In genomic region chr3:121914459-121915185, GRCm38 (mm10) we compare ENCODE assay signal across 8 mouse cellular contexts. TPM values are rescaled to one million over a fixed set of nuclear protein-coding genes. Genes with fewer than 3 reads are reported as not detected.
A peak's percentile ranks its signal among the peaks of the same experiment; 100 is the strongest.
DNase-seq lines count a peak whose midpoint lies in the region; ATAC-seq lines count a peak whose summit lies in the region.

No protein-coding gene starts in this region.

- WGBS in hindbrain, embryonic 13.5 days = 69% methylated on average over 13 of the region's 13 CpGs
- WGBS in hindbrain, embryonic 11.5 days = 72% methylated on average over 13 of the region's 13 CpGs

- H3K9me3 ChIP-seq in hindbrain, embryonic 13.5 days = no peaks in the 10 kb centered on the region
- H3K9me3 ChIP-seq in hindbrain, embryonic 11.5 days (ENCODE audit: control insufficient read depth, low read length) = no peaks in the 10 kb centered on the region

- no peak overlapping the region for H3K9ac ChIP-seq in hindbrain, embryonic 13.5 days
- H3K9ac ChIP-seq in hindbrain, embryonic 11.5 days (ENCODE audit: low read depth, low read length) = no peak overlapping the region

- no peak for ATAC-seq in hindbrain, embryonic 13.5 days (ENCODE audit: low FRiP score)
- no peak for ATAC-seq in hindbrain, embryonic 11.5 days (ENCODE audit: low FRiP score)
- ATAC-seq in megakaryocyte progenitor cell, adult 5-6 weeks (replicated peaks; ENCODE audit: poor library complexity) = no peak
- ATAC-seq in granulocyte monocyte progenitor cell, adult 5-6 weeks (replicated peaks; ENCODE audit: poor library complexity, severe bottlenecking) = no peak

- H3K27me3 ChIP-seq in hindbrain, embryonic 13.5 days = no peaks in the 10 kb centered on the region
- H3K27me3 ChIP-seq in hindbrain, embryonic 11.5 days (ENCODE audit: control insufficient read depth, insufficient read depth, low read length) = no peaks in the 10 kb centered on the region

- peak overlapping the region; percentile 18; the same call in 1 of the 2 replicates for H3K27ac ChIP-seq in hindbrain, embryonic 13.5 days
- no peak overlapping the region for H3K27ac ChIP-seq in hindbrain, embryonic 11.5 days (ENCODE audit: low read depth, low read length)

- H3K36me3 ChIP-seq in hindbrain, embryonic 13.5 days = no peaks in the 10 kb centered on the region
- no peaks in the 10 kb centered on the region for H3K36me3 ChIP-seq in hindbrain, embryonic 11.5 days (ENCODE audit: control insufficient read depth, insufficient read depth, low read length)

- DNase-seq in hindbrain, embryonic 11.5 days (ENCODE audit: low spot score) = no peak
- peak; percentile 30 to 33 for DNase-seq in gastrocnemius, postnatal 36 days
- peak; percentile 50 for DNase-seq in kidney, adult 11 months
- DNase-seq in lung, postnatal 10 days = peak; percentile 91
- no peak for DNase-seq in layer of hippocampus, adult 8-10 months (ENCODE audit: low spot score in 2 of 2)

- H3K4me2 ChIP-seq in hindbrain, embryonic 13.5 days = no peak overlapping the region
- no peak overlapping the region for H3K4me2 ChIP-seq in hindbrain, embryonic 11.5 days (replicated peaks; ENCODE audit: low read depth, low read length)

- intact Hi-C loops in gastrocnemius, postnatal 36 days (cut with DNase I) = no loop called here

- H3K4me1 ChIP-seq in hindbrain, embryonic 13.5 days (replicated peaks) = no peaks in the 10 kb centered on the region
- H3K4me1 ChIP-seq in hindbrain, embryonic 11.5 days (replicated peaks; ENCODE audit: control insufficient read depth, insufficient read depth, low read length) = no peaks in the 10 kb centered on the region

- H3K4me3 ChIP-seq in hindbrain, embryonic 13.5 days = no peak overlapping the region
- no peak overlapping the region for H3K4me3 ChIP-seq in hindbrain, embryonic 11.5 days (ENCODE audit: low read depth, low read length)

RNA-seq across cellular contexts. Expression of gene Arhgap29, which starts 37.7 kb away (rescaled TPM):
- polyA plus RNA-seq in hindbrain, embryonic 13.5 days (2015; fragmentation: Nextera tagmentation; extraction: Ambion mirVana) = 30.0 and 31.4 TPM in 2 replicates
- 36.1 and 38.8 TPM in 2 replicates for polyA plus RNA-seq in hindbrain, embryonic 11.5 days (2014; fragmentation: Nextera tagmentation; extraction: Ambion mirVana)
- total RNA-seq in gastrocnemius, postnatal 36 days (2021) = 10 to 100 TPM; 13.8 to 15.0 TPM
- total RNA-seq in megakaryocyte progenitor cell, adult 5-6 weeks (2015) = 1.1 and 1.4 TPM in 2 replicates
- total RNA-seq in megakaryocyte progenitor cell, adult 5-6 weeks (2017) = 0.29 and 1.5 TPM in 2 replicates
- 0.13 TPM in 1 of 2 replicates, not detected in the other for total RNA-seq in granulocyte monocyte progenitor cell, adult 5-6 weeks (2014; fragmentation: Nextera tagmentation)
- 0.52 and 2.9 TPM in 2 replicates for total RNA-seq in granulocyte monocyte progenitor cell, adult 5-6 weeks (2017)
- 10 to 100 TPM; 16.4 to 20.7 (median 18.2) TPM for total RNA-seq in layer of hippocampus, adult 8-10 months (2022)

Comparison
In these comparisons a context has a peak if more than half of its experiments do, and no peak if none do; other contexts are left out.
1. DNase-seq: peak in gastrocnemius, postnatal 36 days (2 of 2), kidney, adult 11 months (single experiment) and lung, postnatal 10 days (single experiment); none in hindbrain, embryonic 11.5 days (single experiment) and layer of hippocampus, adult 8-10 months (0 of 2).